Mouse (Mus musculus): ENCODE measurements around the gene Strc.

GRCm38 (mm10) chr2:121323041-121323440 is 63.9 kb downstream of the Strc start:
- TF ChIP-seq CTCF (IDR thresholded peaks at IDR 0.05; ENCODE audit: insufficient read depth, low read depth, low read length): no peak
- TF ChIP-seq POLR2A (IDR thresholded peaks at IDR 0.05; ENCODE audit: insufficient read depth, low read depth, low read length): no peak

Data from olfactory bulb, adult 2 months (tissue).